Mouse (Mus musculus) cerebellum, adult 2 months (tissue): Measurements from ENCODE around the gene Phkg2.

Source experiments
- CTCF ChIP-seq: fragments of 200-500 bp; IDR thresholded peaks from 2 replicates; pipeline ENCODE4 v1.5.1; 2011; ENCODE audit warnings: low read depth, mild to moderate bottlenecking, control low read depth, low read length, moderate library complexity, borderline replicate concordance; ENCODE audit not compliant: insufficient read depth
- POLR2A ChIP-seq: fragments of 200-500 bp; IDR thresholded peaks from 2 replicates; pipeline ENCODE4 v1.6.1; 2011; ENCODE audit warnings: low read length, control low read depth, borderline replicate concordance; ENCODE audit not compliant: insufficient read depth

- no peak for TF ChIP-seq CTCF
- TF ChIP-seq POLR2A, result no peak
Measured at GRCm38 (mm10) chr7:127549116-127549835, 23.9 kb upstream of the Phkg2 start.
